Mouse (Mus musculus): Measurements from ENCODE around the gene Fam50b. TPM values are rescaled to one million over a fixed set of nuclear protein-coding genes. Genes with fewer than 3 reads are reported as not detected.

Gene Fam50b
- polyA plus RNA-seq, 1 experiment from 2014 or later: not detected

GRCm38 (mm10) chr13:34727060-34727459 is 7.6 kb upstream of the Fam50b start:
- 96% methylated on average over 2 of the region's 2 CpGs for WGBS
- H3K27me3 ChIP-seq (ENCODE audit: control insufficient read depth, insufficient read depth, low read depth, low read length): no peaks in the 10 kb centered on the region; the same call in 1 of the 2 replicates
- H3K36me3 ChIP-seq (ENCODE audit: control insufficient read depth, insufficient read depth, low read length): no peaks in the 10 kb centered on the region
- H3K9me3 ChIP-seq (ENCODE audit: control insufficient read depth, low read length): 0 out of 2 replicates have a peak, but pooled peaks cover 2% of the 10 kb centered on the region
- no peak overlapping the region for H3K4me2 ChIP-seq (ENCODE audit: low read depth, low read length)
- no peak overlapping the region for H3K27ac ChIP-seq (ENCODE audit: low read length)
- H3K4me3 ChIP-seq (ENCODE audit: low read length): no peak overlapping the region
- peaks cover 26% of the 10 kb centered on the region for H3K4me1 ChIP-seq (replicated peaks; ENCODE audit: control insufficient read depth, insufficient read depth, low read length)
- H3K9ac ChIP-seq (ENCODE audit: low read length): no peak overlapping the region
- no peak for ATAC-seq (ENCODE audit: low read depth)

GRCm38 (mm10) chr13:34731551-34731950 is 3.1 kb upstream of the Fam50b start:
- Histone ChIP-seq H3K27me3 (ENCODE audit: control insufficient read depth, insufficient read depth, low read depth, low read length) (no peaks in the 10 kb centered on the region; the same call in 1 of the 2 replicates), H3K4me2 (ENCODE audit: low read depth, low read length) (no peak overlapping the region), H3K36me3 (ENCODE audit: control insufficient read depth, insufficient read depth, low read length) (no peaks in the 10 kb centered on the region), H3K9ac (ENCODE audit: low read length) (no peak overlapping the region), H3K9me3 (ENCODE audit: control insufficient read depth, low read length) (0 out of 2 replicates have a peak, but pooled peaks cover 2% of the 10 kb centered on the region), H3K4me1 (replicated peaks; ENCODE audit: control insufficient read depth, insufficient read depth, low read length) (peaks cover 10% of the 10 kb centered on the region), H3K27ac (ENCODE audit: low read length) (no peak overlapping the region), H3K4me3 (ENCODE audit: low read length) (no peak overlapping the region)
- WGBS: 84% methylated on average over 6 of the region's 6 CpGs
- ATAC-seq (ENCODE audit: low read depth): no peak

- 48% methylated on average over 1 of the region's 1 CpGs for WGBS
- no peak for ATAC-seq (ENCODE audit: low read depth)
These were observed 870 bp upstream of the Fam50b start for GRCm38 (mm10) chr13:34733780-34734179.

GRCm38 (mm10) chr13:34737968-34738698 is 3.5 kb downstream of the Fam50b start:
- Histone ChIP-seq H3K36me3 (ENCODE audit: control insufficient read depth, insufficient read depth, low read length) (no peaks in the 10 kb centered on the region), H3K4me2 (ENCODE audit: low read depth, low read length) (no peak overlapping the region), H3K27ac (ENCODE audit: low read length) (no peak overlapping the region), H3K9ac (ENCODE audit: low read length) (no peak overlapping the region), H3K9me3 (ENCODE audit: control insufficient read depth, low read length) (no peaks in the 10 kb centered on the region; the same call in 1 of the 2 replicates), H3K4me3 (ENCODE audit: low read length) (no peak overlapping the region), H3K27me3 (ENCODE audit: control insufficient read depth, insufficient read depth, low read depth, low read length) (no peaks in the 10 kb centered on the region), H3K4me1 (replicated peaks; ENCODE audit: control insufficient read depth, insufficient read depth, low read length) (peaks cover 9% of the 10 kb centered on the region)
- ATAC-seq (ENCODE audit: low read depth): peak; percentile 59; the same call in 1 of the 2 replicates
- 59% methylated on average over 7 of the region's 7 CpGs for WGBS

More at GRCm38 (mm10) chr13:34733780-34734179, 870 bp upstream of the Fam50b start:
- no peak overlapping the region for H3K4me2 ChIP-seq (ENCODE audit: low read depth, low read length)
- no peaks in the 10 kb centered on the region for H3K27me3 ChIP-seq (ENCODE audit: control insufficient read depth, insufficient read depth, low read depth, low read length)
- H3K4me1 ChIP-seq (replicated peaks; ENCODE audit: control insufficient read depth, insufficient read depth, low read length): peaks cover 9% of the 10 kb centered on the region
- no peaks in the 10 kb centered on the region for H3K36me3 ChIP-seq (ENCODE audit: control insufficient read depth, insufficient read depth, low read length)
- no peak overlapping the region for H3K4me3 ChIP-seq (ENCODE audit: low read length)
- 0 out of 2 replicates have a peak, but pooled peaks cover 2% of the 10 kb centered on the region for H3K9me3 ChIP-seq (ENCODE audit: control insufficient read depth, low read length)
- no peak overlapping the region for H3K27ac ChIP-seq (ENCODE audit: low read length)
- no peak overlapping the region for H3K9ac ChIP-seq (ENCODE audit: low read length)

- H3K9ac ChIP-seq (ENCODE audit: low read length): no peak overlapping the region
- no peak for ATAC-seq (ENCODE audit: low read depth)
- WGBS: 78% methylated on average over 1 of the region's 1 CpGs
- H3K4me3 ChIP-seq (ENCODE audit: low read length): no peak overlapping the region
- no peak overlapping the region for H3K27ac ChIP-seq (ENCODE audit: low read length)
- H3K27me3 ChIP-seq (ENCODE audit: control insufficient read depth, insufficient read depth, low read depth, low read length): no peaks in the 10 kb centered on the region
- no peak overlapping the region for H3K4me2 ChIP-seq (ENCODE audit: low read depth, low read length)
- H3K36me3 ChIP-seq (ENCODE audit: control insufficient read depth, insufficient read depth, low read length): no peaks in the 10 kb centered on the region
- H3K4me1 ChIP-seq (replicated peaks; ENCODE audit: control insufficient read depth, insufficient read depth, low read length): peaks cover 9% of the 10 kb centered on the region
- H3K9me3 ChIP-seq (ENCODE audit: control insufficient read depth, low read length): no peaks in the 10 kb centered on the region; the same call in 1 of the 2 replicates
These were observed 4.0 kb downstream of the Fam50b start for GRCm38 (mm10) chr13:34738699-34738973.

- no peak overlapping the region for H3K4me2 ChIP-seq (ENCODE audit: low read depth, low read length)
- no peak for ATAC-seq (ENCODE audit: low read depth)
- H3K27ac ChIP-seq (ENCODE audit: low read length): no peak overlapping the region
- WGBS: 64% methylated on average over 3 of the region's 3 CpGs
- H3K9me3 ChIP-seq (ENCODE audit: control insufficient read depth, low read length): no peaks in the 10 kb centered on the region; the same call in 1 of the 2 replicates
- H3K36me3 ChIP-seq (ENCODE audit: control insufficient read depth, insufficient read depth, low read length): no peaks in the 10 kb centered on the region
- H3K27me3 ChIP-seq (ENCODE audit: control insufficient read depth, insufficient read depth, low read depth, low read length): no peaks in the 10 kb centered on the region
- no peak overlapping the region for H3K9ac ChIP-seq (ENCODE audit: low read length)
- no peak overlapping the region for H3K4me3 ChIP-seq (ENCODE audit: low read length)
- peaks cover 9% of the 10 kb centered on the region for H3K4me1 ChIP-seq (replicated peaks; ENCODE audit: control insufficient read depth, insufficient read depth, low read length)
These were observed 4.4 kb downstream of the Fam50b start for GRCm38 (mm10) chr13:34739071-34739470.

- no peaks in the 10 kb centered on the region for H3K27me3 ChIP-seq (ENCODE audit: control insufficient read depth, insufficient read depth, low read depth, low read length)
- H3K4me1 ChIP-seq (replicated peaks; ENCODE audit: control insufficient read depth, insufficient read depth, low read length): no peaks in the 10 kb centered on the region; the same call in 1 of the 2 replicates
- no peak overlapping the region for H3K27ac ChIP-seq (ENCODE audit: low read length)
- WGBS: 87% methylated on average over 9 of the region's 9 CpGs
- H3K4me3 ChIP-seq (ENCODE audit: low read length): no peak overlapping the region
- no peaks in the 10 kb centered on the region for H3K36me3 ChIP-seq (ENCODE audit: control insufficient read depth, insufficient read depth, low read length)
- H3K9ac ChIP-seq (ENCODE audit: low read length): no peak overlapping the region
- H3K4me2 ChIP-seq (ENCODE audit: low read depth, low read length): no peak overlapping the region
- H3K9me3 ChIP-seq (ENCODE audit: control insufficient read depth, low read length): no peaks in the 10 kb centered on the region; the same call in 1 of the 2 replicates
- ATAC-seq (ENCODE audit: low read depth): no peak
These were observed 6.6 kb downstream of the Fam50b start for GRCm38 (mm10) chr13:34741254-34741653.

GRCm38 (mm10) chr13:34741813-34742568 is 7.3 kb downstream of the Fam50b start:
- no peak overlapping the region for H3K4me3 ChIP-seq (ENCODE audit: low read length)
- no peak overlapping the region for H3K9ac ChIP-seq (ENCODE audit: low read length)
- H3K27ac ChIP-seq (ENCODE audit: low read length): no peak overlapping the region
- no peaks in the 10 kb centered on the region for H3K36me3 ChIP-seq (ENCODE audit: control insufficient read depth, insufficient read depth, low read length)
- H3K4me1 ChIP-seq (replicated peaks; ENCODE audit: control insufficient read depth, insufficient read depth, low read length): no peaks in the 10 kb centered on the region; the same call in 1 of the 2 replicates
- H3K9me3 ChIP-seq (ENCODE audit: control insufficient read depth, low read length): no peaks in the 10 kb centered on the region; the same call in none of the 2 replicates
- WGBS: 68% methylated on average over 3 of the region's 3 CpGs
- no peaks in the 10 kb centered on the region for H3K27me3 ChIP-seq (ENCODE audit: control insufficient read depth, insufficient read depth, low read depth, low read length)
- ATAC-seq (ENCODE audit: low read depth): no peak
- no peak overlapping the region for H3K4me2 ChIP-seq (ENCODE audit: low read depth, low read length)

- peaks cover 2% of the 10 kb centered on the region for H3K9me3 ChIP-seq (ENCODE audit: control insufficient read depth, low read length)
- H3K4me2 ChIP-seq (ENCODE audit: low read depth, low read length): no peak overlapping the region
- no peak overlapping the region for H3K9ac ChIP-seq (ENCODE audit: low read length)
- no peak for ATAC-seq (ENCODE audit: low read depth)
- no peaks in the 10 kb centered on the region for H3K36me3 ChIP-seq (ENCODE audit: control insufficient read depth, insufficient read depth, low read length)
- H3K4me1 ChIP-seq (replicated peaks; ENCODE audit: control insufficient read depth, insufficient read depth, low read length): no peaks in the 10 kb centered on the region; the same call in 1 of the 2 replicates
- 93% methylated on average over 34 of the region's 34 CpGs for WGBS
- H3K27ac ChIP-seq (ENCODE audit: low read length): no peak overlapping the region
- H3K27me3 ChIP-seq (ENCODE audit: control insufficient read depth, insufficient read depth, low read depth, low read length): no peaks in the 10 kb centered on the region
- no peak overlapping the region for H3K4me3 ChIP-seq (ENCODE audit: low read length)
These were observed 12.2 kb downstream of the Fam50b start for GRCm38 (mm10) chr13:34746811-34747210.
